Mouse (Mus musculus): Measurements from ENCODE around the gene Gm21293. TPM values are rescaled to one million over a fixed set of nuclear protein-coding genes. Genes with fewer than 3 reads are reported as not detected.
"Not testable (repeated sequence)": the region's sequence is repeated elsewhere in the genome, so short reads cannot be mapped to it uniquely, and the experiment has no call there.

Gm21293 gene
- not detected in 2 replicates for polyA plus RNA-seq (2015; fragmentation: Nextera tagmentation; extraction: Ambion mirVana)

- not testable (repeated sequence) for H3K27me3 ChIP-seq; H3K4me2 ChIP-seq; ATAC-seq (ENCODE audit: insufficient read depth); H3K36me3 ChIP-seq (replicated peaks); H3K4me1 ChIP-seq (replicated peaks); H3K9ac ChIP-seq; H3K9me3 ChIP-seq (replicated peaks); H3K27ac ChIP-seq (replicated peaks); H3K4me3 ChIP-seq (replicated peaks)
- no CpG with 5 or more reads among the region's 3 CpGs for WGBS (ENCODE audit: insufficient replicate concordance)
Measured at GRCm38 (mm10) chr10:104142687-104143086, at the start of gene Gm21293. TSS of gene Gm21293 (plus strand) at chr10:104142987.

GRCm38 (mm10) chr10:104110044-104110443, 32.7 kb upstream of the Gm21293 start:
- Histone ChIP-seq H3K36me3 (replicated peaks) (no peaks in the 10 kb centered on the region), H3K4me3 (replicated peaks) (no peak overlapping the region), H3K4me2 (no peak overlapping the region), H3K9me3 (replicated peaks) (no peaks in the 10 kb centered on the region), H3K9ac (no peak overlapping the region), H3K27me3 (no peaks in the 10 kb centered on the region), H3K27ac (replicated peaks) (no peak overlapping the region), H3K4me1 (replicated peaks) (no peaks in the 10 kb centered on the region)
- no peak for ATAC-seq (ENCODE audit: insufficient read depth)
- WGBS (ENCODE audit: insufficient replicate concordance) = 55% methylated on average over 3 of the region's 3 CpGs

GRCm38 (mm10) chr10:104118312-104118711, 24.5 kb upstream of the Gm21293 start:
- Histone ChIP-seq H3K9ac (no peak overlapping the region), H3K9me3 (replicated peaks) (no peaks in the 10 kb centered on the region), H3K4me1 (replicated peaks) (no peaks in the 10 kb centered on the region), H3K36me3 (replicated peaks) (no peaks in the 10 kb centered on the region), H3K4me3 (replicated peaks) (no peak overlapping the region), H3K27me3 (no peaks in the 10 kb centered on the region), H3K4me2 (no peak overlapping the region), H3K27ac (replicated peaks) (no peak overlapping the region)
- WGBS (ENCODE audit: insufficient replicate concordance) = 40% methylated on average over 2 of the region's 2 CpGs
- no peak for ATAC-seq (ENCODE audit: insufficient read depth)

GRCm38 (mm10) chr10:104151197-104151596, 8.4 kb downstream of the Gm21293 start, which contains the start of gene Gm6763:
TSS of gene Gm6763 (plus strand) at chr10:104151497.
- not testable (repeated sequence) for H3K9ac ChIP-seq; H3K4me1 ChIP-seq (replicated peaks); H3K27ac ChIP-seq (replicated peaks); H3K4me2 ChIP-seq; H3K4me3 ChIP-seq (replicated peaks); H3K9me3 ChIP-seq (replicated peaks); H3K27me3 ChIP-seq; ATAC-seq (ENCODE audit: insufficient read depth); H3K36me3 ChIP-seq (replicated peaks)
- WGBS (ENCODE audit: insufficient replicate concordance) = no CpG with 5 or more reads among the region's 3 CpGs

- no CpG with 5 or more reads among the region's 3 CpGs for WGBS (ENCODE audit: insufficient replicate concordance)
- H3K4me2 ChIP-seq; H3K4me3 ChIP-seq (replicated peaks); H3K36me3 ChIP-seq (replicated peaks); H3K9me3 ChIP-seq (replicated peaks); H3K27me3 ChIP-seq; H3K27ac ChIP-seq (replicated peaks); ATAC-seq (ENCODE audit: insufficient read depth); H3K4me1 ChIP-seq (replicated peaks); H3K9ac ChIP-seq: not testable (repeated sequence)
Measured at GRCm38 (mm10) chr10:104159706-104160105, 16.9 kb downstream of the Gm21293 start, which contains the start of gene Gm8764. TSS of gene Gm8764 (plus strand) at chr10:104160006.

GRCm38 (mm10) chr10:104168215-104168614, 25.4 kb downstream of the Gm21293 start, which contains the start of gene Gm21304:
TSS of gene Gm21304 (plus strand) at chr10:104168515.
- H3K9me3 ChIP-seq (replicated peaks); H3K36me3 ChIP-seq (replicated peaks); H3K27ac ChIP-seq (replicated peaks); H3K4me2 ChIP-seq; H3K4me1 ChIP-seq (replicated peaks); H3K9ac ChIP-seq; ATAC-seq (ENCODE audit: insufficient read depth); H3K27me3 ChIP-seq; H3K4me3 ChIP-seq (replicated peaks): not testable (repeated sequence)
- no CpG with 5 or more reads among the region's 3 CpGs for WGBS (ENCODE audit: insufficient replicate concordance)

- no CpG with 5 or more reads among the region's 3 CpGs for WGBS (ENCODE audit: insufficient replicate concordance)
- not testable (repeated sequence) for H3K4me1 ChIP-seq (replicated peaks); ATAC-seq (ENCODE audit: insufficient read depth)
Measured at GRCm38 (mm10) chr10:104176724-104177123, 33.9 kb downstream of the Gm21293 start, which contains the start of gene Gm21312. TSS of gene Gm21312 (plus strand) at chr10:104177024.

GRCm38 (mm10) chr10:104185233-104185632, 42.4 kb downstream of the Gm21293 start, which contains the start of gene Gm20765:
TSS of gene Gm20765 (plus strand) at chr10:104185533.
- H3K9ac ChIP-seq; H3K36me3 ChIP-seq (replicated peaks); H3K4me1 ChIP-seq (replicated peaks); ATAC-seq (ENCODE audit: insufficient read depth); H3K27ac ChIP-seq (replicated peaks); H3K4me2 ChIP-seq; H3K4me3 ChIP-seq (replicated peaks); H3K27me3 ChIP-seq; H3K9me3 ChIP-seq (replicated peaks): not testable (repeated sequence)
- WGBS (ENCODE audit: insufficient replicate concordance) = no CpG with 5 or more reads among the region's 3 CpGs

More at GRCm38 (mm10) chr10:104176724-104177123, 33.9 kb downstream of the Gm21293 start, which contains the start of gene Gm21312:
- not testable (repeated sequence) for H3K9ac ChIP-seq; H3K9me3 ChIP-seq (replicated peaks); H3K27me3 ChIP-seq; H3K4me2 ChIP-seq; H3K27ac ChIP-seq (replicated peaks); H3K4me3 ChIP-seq (replicated peaks); H3K36me3 ChIP-seq (replicated peaks)

GRCm38 (mm10) chr10:104193742-104194141, 51.0 kb downstream of the Gm21293 start, which contains the start of gene Gm4340:
TSS of gene Gm4340 (plus strand) at chr10:104194042.
- H3K27me3 ChIP-seq; H3K4me1 ChIP-seq (replicated peaks); H3K9ac ChIP-seq; H3K36me3 ChIP-seq (replicated peaks); H3K4me3 ChIP-seq (replicated peaks); H3K4me2 ChIP-seq; H3K9me3 ChIP-seq (replicated peaks); ATAC-seq (ENCODE audit: insufficient read depth); H3K27ac ChIP-seq (replicated peaks): not testable (repeated sequence)
- WGBS (ENCODE audit: insufficient replicate concordance) = no CpG with 5 or more reads among the region's 3 CpGs

Other genes starting within 250 kb of the Gm21293 start
- gene Gm6763, start 8.5 kb downstream of the Gm21293 start, polyA plus RNA-seq (2015; fragmentation: Nextera tagmentation; extraction: Ambion mirVana) = not detected in 2 replicates
- not detected in 2 replicates for gene Gm8764, start 17.0 kb downstream of the Gm21293 start, polyA plus RNA-seq (2015; fragmentation: Nextera tagmentation; extraction: Ambion mirVana)
- not detected in 2 replicates for gene Gm21304, start 25.5 kb downstream of the Gm21293 start, polyA plus RNA-seq (2015; fragmentation: Nextera tagmentation; extraction: Ambion mirVana)
- gene Gm21312, start 34.0 kb downstream of the Gm21293 start, polyA plus RNA-seq (2015; fragmentation: Nextera tagmentation; extraction: Ambion mirVana) = not detected in 2 replicates
- gene Gm20765, start 42.5 kb downstream of the Gm21293 start, polyA plus RNA-seq (2015; fragmentation: Nextera tagmentation; extraction: Ambion mirVana) = not detected in 2 replicates
- gene Gm4340, start 51.1 kb downstream of the Gm21293 start, polyA plus RNA-seq (2015; fragmentation: Nextera tagmentation; extraction: Ambion mirVana) = not detected in 2 replicates